Mouse (Mus musculus) ES-Bruce4 (cell line): ENCODE measurements at regions not wholly inside any gene's neighbourhood (a gene's known extent, or its start where the extent isn't known, plus 50 kb on each side); places are given as distances from the start of the nearest gene placed in this dataset.

Source experiments
- CTCF ChIP-seq: IDR thresholded peaks from one replicate; pipeline ENCODE4 v1.8.1; 2011; ENCODE audit warnings: low read depth, low read length
- EP300 ChIP-seq: IDR thresholded peaks from 2 replicates; pipeline ENCODE4 v1.6.1; 2011; ENCODE audit warnings: low read depth, low read length; ENCODE audit not compliant: insufficient read depth
- POLR2A ChIP-seq: IDR thresholded peaks from one replicate; pipeline ENCODE4 v1.8.1; 2011; ENCODE audit warnings: low read length; ENCODE audit not compliant: insufficient read depth

DNA sequence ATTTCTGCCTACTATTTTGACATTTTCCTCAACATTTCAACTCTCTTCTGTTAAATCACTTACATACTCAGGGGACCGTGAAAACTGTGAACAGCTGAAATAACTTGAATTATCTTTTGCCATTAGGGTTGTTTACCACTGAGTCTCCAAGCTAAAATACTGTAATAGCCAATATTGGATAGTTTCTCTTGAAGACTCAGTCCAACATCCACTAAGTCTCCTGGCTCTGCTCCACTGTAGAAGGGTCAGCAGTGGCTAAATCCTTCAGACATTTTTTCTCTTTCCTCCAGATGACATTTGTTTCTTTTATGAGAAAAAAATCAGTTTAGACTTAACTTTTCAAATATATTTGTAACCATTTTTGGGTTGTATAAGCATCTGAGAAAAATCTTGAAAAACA is 344.0 kb upstream of the Luzp2 start:
- TF ChIP-seq CTCF (no peak), POLR2A (no peak), EP300 (no peak)
